29 mouse cellular contexts compared by ENCODE assay signal in the genomic region with DNA sequence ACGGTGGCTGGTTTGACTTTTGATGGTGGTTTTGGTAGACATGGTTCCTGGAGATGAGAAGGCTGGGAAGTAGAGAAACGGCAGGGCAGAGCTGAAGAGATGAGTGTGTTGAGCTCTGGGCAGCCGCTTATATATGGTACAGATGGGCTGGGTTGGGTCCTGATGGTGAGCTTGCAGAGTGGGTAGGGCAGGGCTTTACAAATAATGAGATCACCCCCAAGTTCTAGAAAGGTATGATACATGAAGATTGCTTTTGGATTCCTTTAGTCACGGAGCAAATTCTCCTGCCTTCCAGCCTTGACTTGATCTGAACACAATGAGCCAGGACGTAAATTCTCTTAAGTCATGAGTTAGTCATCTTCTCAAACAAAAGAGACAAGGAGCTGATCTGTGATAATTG. TPM values are rescaled to one million over a fixed set of nuclear protein-coding genes. Genes with fewer than 3 reads are reported as not detected.
DNase-seq lines count a peak whose midpoint lies in the region; ATAC-seq lines count a peak whose summit lies in the region.
"Had no signal": no experiment of that assay in that cellular context is flagged by ENCODE, and none has a peak within 500 bp of the region (broad histone marks: within the 10 kb centered on the region; RNA-seq: fewer than 3 reads in every experiment).

Gene Krt6a, minus strand, starts transcription at position 101 of the 400 bp plus-strand sequence.

- H3K27me3 ChIP-seq in embryonic facial prominence, embryonic 13.5 days: no peaks in the 10 kb centered on the region; the same call in 1 of the 2 replicates
- no peaks in the 10 kb centered on the region for H3K27me3 ChIP-seq in embryonic facial prominence, embryonic 10.5 days (replicated peaks; ENCODE audit: low read depth, poor library complexity, severe bottlenecking)
- no peaks in the 10 kb centered on the region for H3K27me3 ChIP-seq in embryonic facial prominence, embryonic 14.5 days (replicated peaks; ENCODE audit: control insufficient read depth, insufficient read depth, low read length)
- no peaks in the 10 kb centered on the region for H3K27me3 ChIP-seq in stomach, embryonic 15.5 days (replicated peaks)
- H3K27me3 ChIP-seq: embryonic facial prominence, embryonic 12.5 days; intestine, embryonic 15.5 days had no signal

- intact Hi-C loops in gastrocnemius, postnatal 14 days (cut with DNase I; ENCODE audit: low total_unique reads): no loop called here

- WGBS in embryonic facial prominence, embryonic 13.5 days: 77% methylated on average over 5 of the region's 5 CpGs
- 89% methylated on average over 5 of the region's 5 CpGs for WGBS in embryonic facial prominence, embryonic 10.5 days
- WGBS in embryonic facial prominence, embryonic 14.5 days: 69% methylated on average over 5 of the region's 5 CpGs
- WGBS in stomach, embryonic 15.5 days: 78% methylated on average over 5 of the region's 5 CpGs

- no peaks in the 10 kb centered on the region for H3K9me3 ChIP-seq in embryonic facial prominence, embryonic 13.5 days
- no peaks in the 10 kb centered on the region for H3K9me3 ChIP-seq in embryonic facial prominence, embryonic 10.5 days
- no peaks in the 10 kb centered on the region for H3K9me3 ChIP-seq in embryonic facial prominence, embryonic 14.5 days (ENCODE audit: control insufficient read depth, low read length)
- H3K9me3 ChIP-seq in stomach, embryonic 15.5 days: no peaks in the 10 kb centered on the region
- H3K9me3 ChIP-seq: embryonic facial prominence, embryonic 12.5 days; hindbrain, embryonic 13.5 days; intestine, embryonic 15.5 days had no signal

- no peak for ATAC-seq in embryonic facial prominence, embryonic 13.5 days (ENCODE audit: insufficient number of reproducible peaks, insufficient read depth, low FRiP score, low TSS enrichment, low read depth)
- no peak for ATAC-seq in embryonic facial prominence, embryonic 14.5 days (ENCODE audit: low read depth)
- no peak for ATAC-seq in stomach, embryonic 15.5 days (ENCODE audit: insufficient read depth, low FRiP score, low read depth)
- ATAC-seq: activated CD4-positive, CD25-positive, alpha-beta regulatory T cell, adult 4 months; forebrain, embryonic 14.5 days; forebrain, postnatal 0 days; hindbrain, embryonic 16.5 days; intestine, embryonic 15.5 days had no signal

- no peak for DNase-seq in embryonic facial prominence, embryonic 10.5 days (ENCODE audit: low spot score)
- DNase-seq in embryonic facial prominence, embryonic 14.5 days (ENCODE audit: low spot score): no peak
- DNase-seq in gastrocnemius, postnatal 14 days: no peak
- DNase-seq in adrenal gland, postnatal 36 days: no peak
- DNase-seq: adrenal gland, adult 8-10 months; adrenal gland, postnatal 25 days; cerebellum, adult 18-20 months; cerebellum, adult 9-10 months; cerebellum, postnatal 14 days; forebrain, postnatal 0 days; gastrocnemius, adult 2 months; gastrocnemius, postnatal 25 days had no signal

- peaks cover 4% of the 10 kb centered on the region; the same call in 1 of the 2 replicates for H3K4me1 ChIP-seq in embryonic facial prominence, embryonic 13.5 days
- H3K4me1 ChIP-seq in embryonic facial prominence, embryonic 10.5 days: 0 out of 2 replicates have a peak, but pooled peaks cover 4% of the 10 kb centered on the region
- H3K4me1 ChIP-seq in embryonic facial prominence, embryonic 14.5 days (ENCODE audit: control insufficient read depth, insufficient read depth, low read length): no peaks in the 10 kb centered on the region; the same call in 1 of the 2 replicates
- no peaks in the 10 kb centered on the region for H3K4me1 ChIP-seq in stomach, embryonic 15.5 days
- H3K4me1 ChIP-seq: embryonic facial prominence, embryonic 12.5 days; hindbrain, embryonic 13.5 days; intestine, embryonic 15.5 days had no signal

- no peak within 1 kb of the TSS for H3K4me3 ChIP-seq in embryonic facial prominence, embryonic 13.5 days
- H3K4me3 ChIP-seq in embryonic facial prominence, embryonic 10.5 days: no peak within 1 kb of the TSS
- no peak within 1 kb of the TSS for H3K4me3 ChIP-seq in embryonic facial prominence, embryonic 14.5 days (ENCODE audit: low read depth, low read length)
- H3K4me3 ChIP-seq in stomach, embryonic 15.5 days (replicated peaks): no peak within 1 kb of the TSS
- H3K4me3 ChIP-seq: embryonic facial prominence, embryonic 12.5 days; gastrocnemius, adult 2 months; hindbrain, embryonic 13.5 days; intestine, embryonic 15.5 days had no signal

- no peak within 1 kb of the TSS for H3K27ac ChIP-seq in embryonic facial prominence, embryonic 13.5 days
- no peak within 1 kb of the TSS for H3K27ac ChIP-seq in embryonic facial prominence, embryonic 10.5 days (replicated peaks)
- H3K27ac ChIP-seq in embryonic facial prominence, embryonic 14.5 days (replicated peaks; ENCODE audit: low read depth, low read length): no peak within 1 kb of the TSS
- no peak within 1 kb of the TSS for H3K27ac ChIP-seq in stomach, embryonic 15.5 days
- H3K27ac ChIP-seq: embryonic facial prominence, embryonic 12.5 days; gastrocnemius, adult 2 months; hindbrain, embryonic 13.5 days; intestine, embryonic 15.5 days had no signal

- H3K9ac ChIP-seq in embryonic facial prominence, embryonic 13.5 days: no peak within 1 kb of the TSS
- H3K9ac ChIP-seq in embryonic facial prominence, embryonic 14.5 days (ENCODE audit: low read depth, low read length): no peak within 1 kb of the TSS
- no peak within 1 kb of the TSS for H3K9ac ChIP-seq in stomach, embryonic 15.5 days
- H3K9ac ChIP-seq: embryonic facial prominence, embryonic 12.5 days; forebrain, postnatal 0 days; hindbrain, embryonic 13.5 days; intestine, embryonic 15.5 days had no signal

- H3K4me2 ChIP-seq in embryonic facial prominence, embryonic 13.5 days: no peak within 1 kb of the TSS
- H3K4me2 ChIP-seq in embryonic facial prominence, embryonic 14.5 days (ENCODE audit: low read depth, low read length): no peak within 1 kb of the TSS
- H3K4me2 ChIP-seq in stomach, embryonic 15.5 days: no peak within 1 kb of the TSS
- H3K4me2 ChIP-seq: embryonic facial prominence, embryonic 12.5 days; heart, embryonic 11.5 days; hindbrain, embryonic 13.5 days; intestine, embryonic 15.5 days had no signal

- H3K36me3 ChIP-seq in embryonic facial prominence, embryonic 13.5 days: no peaks in the 10 kb centered on the region
- H3K36me3 ChIP-seq in embryonic facial prominence, embryonic 10.5 days (replicated peaks): no peaks in the 10 kb centered on the region
- no peaks in the 10 kb centered on the region for H3K36me3 ChIP-seq in embryonic facial prominence, embryonic 14.5 days (ENCODE audit: control insufficient read depth, insufficient read depth, low read length)
- no peaks in the 10 kb centered on the region for H3K36me3 ChIP-seq in stomach, embryonic 15.5 days
- H3K36me3 ChIP-seq: embryonic facial prominence, embryonic 12.5 days; hindbrain, embryonic 13.5 days; intestine, embryonic 15.5 days had no signal

RNA-seq across cellular contexts. Expression of gene Krt6a, which starts in this region (rescaled TPM):
- polyA plus RNA-seq in embryonic facial prominence, embryonic 13.5 days (2015; fragmentation: Nextera tagmentation; extraction: Ambion mirVana): 29.7 and 31.8 TPM in 2 replicates
- polyA plus RNA-seq in embryonic facial prominence, embryonic 10.5 days (2016; fragmentation: Nextera tagmentation; extraction: Ambion mirVana): 0.06 and 0.09 TPM in 2 replicates
- 34.9 and 120 TPM in 2 replicates for polyA plus RNA-seq in embryonic facial prominence, embryonic 14.5 days (2014; fragmentation: Nextera tagmentation; extraction: Ambion mirVana)
- 90.3 and 179 TPM in 2 replicates for polyA plus RNA-seq in stomach, embryonic 15.5 days (2015; fragmentation: Nextera tagmentation; extraction: Ambion mirVana)
- not detected for total RNA-seq in gastrocnemius, postnatal 14 days (2021)
- not detected for total RNA-seq in adrenal gland, postnatal 36 days (2021)
- total RNA-seq: adrenal gland, adult 8-10 months; adrenal gland, postnatal 25 days; forebrain, postnatal 0 days; gastrocnemius, adult 2 months; gastrocnemius, postnatal 25 days; heart, adult 8-10 months; heart, postnatal 25 days; hematopoietic stem cell, adult 5-6 weeks had no signal
- polyA plus RNA-seq: activated CD4-positive, CD25-positive, alpha-beta regulatory T cell, adult 4 months; forebrain, embryonic 11.5 days; forebrain, embryonic 14.5 days; forebrain, postnatal 0 days; frontal cortex, adult 2 months; gonadal fat pad, adult 2 months; heart, embryonic 11.5 days; heart, embryonic 14.5 days; heart, postnatal 0 days; hindbrain, embryonic 13.5 days had no signal

Comparison
In these comparisons a context has a peak if more than half of its experiments do, and no peak if none do; other contexts are left out.
1. RNA of gene Krt6a (polyA plus RNA-seq): 90.3 to 179 TPM in stomach, embryonic 15.5 days, 34.9 to 120 TPM in embryonic facial prominence, embryonic 14.5 days and 29.7 to 31.8 TPM in embryonic facial prominence, embryonic 13.5 days; 0.06 to 0.09 TPM in embryonic facial prominence, embryonic 10.5 days; every median in the first group is over 10 times any median in the second.